Mouse (Mus musculus): Measurements from ENCODE around the gene Ltbp2. TPM values are rescaled to one million over a fixed set of nuclear protein-coding genes. Genes with fewer than 3 reads are reported as not detected.
A peak's percentile ranks its signal among the peaks of the same experiment; 100 is the strongest.

The Ltbp2 gene
- 0.11 TPM in 1 of 2 replicates, not detected in the other for total RNA-seq (2015)
- under 0.01 TPM in 1 of 2 replicates, not detected in the other for total RNA-seq (2017)

DNA sequence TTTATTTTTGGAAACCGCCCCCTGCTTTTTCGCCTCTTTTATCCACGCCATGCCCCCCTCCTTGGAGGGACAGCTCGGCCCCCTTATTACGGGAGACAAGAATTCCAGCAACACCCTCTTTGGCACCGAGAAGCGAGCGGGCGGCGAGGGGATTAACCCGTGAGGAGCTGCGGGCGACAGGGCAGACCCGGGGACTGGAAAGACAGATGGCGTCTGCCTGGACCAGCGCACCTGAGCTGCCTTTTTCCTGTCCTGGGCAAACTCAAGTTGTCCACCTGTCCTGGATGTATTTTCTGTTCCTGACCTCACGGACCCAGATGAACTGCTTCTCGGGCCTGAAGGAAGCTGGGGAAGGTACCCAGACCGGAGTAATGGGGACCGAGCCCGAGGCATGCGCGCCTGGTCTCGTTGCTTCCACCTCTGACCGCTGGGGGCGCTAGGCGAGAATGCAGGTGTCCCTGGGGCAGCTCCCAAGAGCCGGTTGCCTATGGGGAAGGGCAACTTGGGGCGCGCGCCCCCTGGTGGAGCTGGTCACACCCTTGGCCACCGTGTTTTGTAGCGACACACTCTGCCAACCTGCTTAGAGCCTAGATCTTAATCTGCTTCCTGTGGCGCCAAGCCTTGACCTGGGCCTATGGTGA, at the start of gene Ltbp2:
TSS of gene Ltbp2 (minus strand) at position 52 of the 641 bp plus-strand sequence.
- peak; percentile 95 for ATAC-seq (ENCODE audit: poor library complexity, severe bottlenecking)

GRCm38 (mm10) chr12:84924324-84924723, 48.0 kb upstream of the Ltbp2 start:
- no peak for ATAC-seq (ENCODE audit: poor library complexity, severe bottlenecking)

DNA sequence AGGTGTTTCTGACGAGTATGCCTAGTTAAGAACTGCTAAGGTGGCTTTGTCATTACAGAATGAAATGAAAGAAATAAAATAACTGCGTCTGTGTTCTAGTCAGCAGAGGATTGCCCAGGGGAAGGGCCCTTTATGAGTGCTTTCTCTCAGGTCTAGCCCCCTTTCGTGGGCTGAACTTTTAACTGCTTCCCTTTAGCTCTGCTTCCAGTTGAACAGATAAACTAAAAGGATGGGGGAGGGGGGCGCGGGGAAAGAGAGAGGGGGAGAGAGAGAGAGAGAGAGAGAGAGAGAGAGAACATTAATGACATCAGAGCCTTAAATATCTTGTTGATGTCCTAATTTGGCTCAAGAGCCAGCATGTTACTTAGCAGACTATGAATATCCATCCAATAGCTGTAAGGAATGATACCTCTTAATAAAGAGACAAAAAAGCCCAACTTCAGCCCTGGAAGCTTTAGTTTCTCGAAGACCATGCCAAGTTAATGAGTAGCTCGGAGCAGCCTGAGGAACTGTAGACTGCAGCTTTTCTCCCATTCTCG, 45.6 kb upstream of the Ltbp2 start:
- ATAC-seq (ENCODE audit: poor library complexity, severe bottlenecking), result no peak

DNA sequence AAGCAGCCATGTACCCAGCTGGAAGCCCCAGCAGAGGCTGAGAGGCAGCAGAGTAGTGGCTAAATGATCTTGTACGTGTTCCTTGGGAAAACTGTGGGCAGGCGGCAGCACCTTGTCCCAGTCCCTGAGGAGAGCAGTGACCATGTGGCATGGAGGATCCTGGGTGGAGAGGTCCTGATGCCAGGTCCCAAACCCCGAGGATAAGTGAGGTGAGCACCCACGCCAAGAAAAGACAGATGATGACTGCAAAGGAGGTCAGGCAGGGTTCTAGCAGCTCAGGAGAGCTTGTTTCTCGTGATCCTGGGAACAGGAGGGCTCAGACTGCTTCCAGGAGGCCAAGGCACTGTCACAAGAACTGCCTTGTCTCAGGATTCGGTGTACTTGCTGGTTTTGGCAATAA, 42.5 kb upstream of the Ltbp2 start:
- ATAC-seq (ENCODE audit: poor library complexity, severe bottlenecking), result no peak

- ATAC-seq (ENCODE audit: poor library complexity, severe bottlenecking), result no peak
Observed at GRCm38 (mm10) chr12:84917799-84918198, 41.5 kb upstream of the Ltbp2 start.

DNA sequence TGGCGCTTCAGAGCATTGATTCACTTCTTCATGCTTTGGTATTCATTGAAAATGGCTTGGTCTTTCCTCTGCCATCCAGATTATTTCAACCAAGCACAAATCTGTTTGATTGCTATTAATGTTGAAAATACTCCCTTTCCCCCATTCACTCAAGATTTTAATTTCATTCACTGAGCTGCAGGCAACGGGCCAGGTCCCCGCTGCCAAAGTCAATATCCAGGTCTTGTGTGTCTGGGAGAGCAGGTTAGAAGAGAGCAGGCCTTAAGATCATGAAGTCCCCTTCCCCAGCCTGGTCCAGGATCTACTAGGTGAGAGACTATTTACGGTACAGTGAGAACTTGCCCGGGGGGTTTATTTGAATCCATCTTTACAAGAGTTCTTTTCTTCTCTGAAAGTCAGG, 38.6 kb upstream of the Ltbp2 start:
- no peak for ATAC-seq (ENCODE audit: poor library complexity, severe bottlenecking)

DNA sequence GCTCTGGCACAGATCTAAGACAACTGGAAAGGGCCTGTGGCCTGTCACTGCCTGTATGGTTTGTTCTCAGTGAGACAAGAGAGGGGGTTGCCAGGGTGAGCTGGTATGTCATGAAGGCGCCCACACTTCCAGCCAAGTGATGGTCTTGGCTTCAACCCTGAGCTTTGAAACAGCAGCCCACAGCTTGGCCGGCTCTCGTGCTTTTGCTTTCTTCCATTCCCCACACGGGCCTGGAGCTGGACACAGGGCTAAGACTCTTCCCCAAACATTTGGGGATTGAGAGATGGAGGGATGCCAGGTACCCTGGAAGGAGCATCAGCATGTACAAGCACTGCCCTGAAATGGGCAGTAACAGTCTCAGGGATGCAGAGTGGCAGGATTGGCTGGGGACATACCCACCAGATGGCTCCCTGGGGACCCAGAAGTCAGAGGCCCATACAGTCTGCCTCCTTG, 36.3 kb upstream of the Ltbp2 start:
- ATAC-seq (ENCODE audit: poor library complexity, severe bottlenecking), result no peak

DNA sequence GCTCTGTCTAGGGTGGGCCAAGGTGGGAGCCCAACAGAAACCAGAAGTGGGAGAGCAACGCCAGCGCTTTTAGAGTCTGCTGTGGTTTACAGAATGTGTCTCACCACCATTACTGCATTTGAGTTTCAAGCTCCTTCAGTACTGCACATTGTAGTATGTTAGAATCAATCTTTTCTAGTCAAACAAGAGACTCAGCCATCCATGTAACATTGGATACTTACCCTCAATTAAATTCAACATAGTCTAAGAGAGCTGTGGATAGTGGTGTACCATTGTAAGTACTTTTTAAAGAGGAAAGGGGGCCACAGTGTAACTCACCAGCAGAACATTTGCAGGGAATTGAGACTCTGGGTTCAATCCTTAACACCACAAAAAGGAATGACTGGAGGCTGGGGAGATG, 35.3 kb upstream of the Ltbp2 start:
- no peak for ATAC-seq (ENCODE audit: poor library complexity, severe bottlenecking)

DNA sequence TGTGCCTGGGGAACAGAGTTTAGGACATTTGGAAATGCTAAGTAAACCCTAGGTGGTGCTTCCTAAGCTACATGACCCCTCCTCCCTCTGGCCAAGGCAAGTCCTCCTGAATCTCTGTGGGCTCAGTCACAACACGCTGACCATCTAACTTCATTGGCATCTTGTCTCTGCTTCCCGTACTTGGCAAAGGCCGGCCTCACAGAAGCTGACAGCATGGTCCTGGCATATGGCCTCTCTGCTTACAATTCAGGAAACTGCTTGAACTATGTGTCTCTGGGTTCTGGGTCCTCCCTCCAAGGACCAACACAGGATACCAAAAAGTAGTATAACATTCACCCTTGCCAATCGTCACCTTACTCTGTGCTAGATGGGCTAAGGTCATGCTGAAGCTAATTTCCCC, 33.7 kb upstream of the Ltbp2 start:
- ATAC-seq (ENCODE audit: poor library complexity, severe bottlenecking), result no peak

DNA sequence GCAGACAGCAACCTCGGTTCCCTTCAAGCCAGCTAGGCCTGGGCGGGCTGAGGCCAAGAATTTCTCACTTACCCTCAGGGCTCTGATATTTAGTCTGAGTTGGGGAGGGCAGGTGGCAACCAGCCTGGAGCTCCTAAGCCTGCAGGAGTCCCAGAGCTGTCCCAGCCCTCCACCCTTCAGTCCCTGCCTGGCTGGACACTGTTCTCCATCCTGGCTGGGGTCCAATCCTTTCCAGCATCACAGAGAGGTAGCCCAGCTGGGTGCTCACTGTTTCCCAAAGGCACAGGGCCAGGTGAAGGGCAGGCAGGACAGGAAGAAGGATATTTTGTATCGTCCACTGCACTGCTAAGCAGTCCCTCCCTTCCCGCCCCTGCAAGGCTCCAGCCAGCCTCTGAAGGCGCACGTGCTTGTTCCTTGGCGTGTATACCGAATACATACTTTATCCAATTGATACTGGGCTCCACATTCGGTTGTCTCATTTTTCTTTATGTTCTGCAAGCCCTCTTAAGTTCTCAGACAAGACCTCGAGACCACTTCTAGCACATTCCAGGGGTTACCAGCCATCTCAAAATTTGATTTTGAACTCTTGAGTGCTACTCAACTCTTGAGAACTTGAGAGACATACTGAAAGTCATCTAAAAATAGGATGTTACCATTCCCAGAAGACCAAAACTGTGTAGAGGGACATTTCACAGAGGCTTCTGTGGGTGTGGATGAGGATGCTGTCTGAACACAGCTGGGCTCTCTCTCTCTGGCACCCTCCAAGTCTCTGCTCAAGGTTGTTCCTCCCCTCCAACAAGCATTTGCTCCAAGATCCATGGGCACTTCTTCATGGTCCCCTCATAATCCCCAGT, 31.5 kb upstream of the Ltbp2 start:
- no peak for ATAC-seq (ENCODE audit: poor library complexity, severe bottlenecking)

GRCm38 (mm10) chr12:84907024-84907626, 30.8 kb upstream of the Ltbp2 start:
- no peak for ATAC-seq (ENCODE audit: poor library complexity, severe bottlenecking)

- no peak for ATAC-seq (ENCODE audit: poor library complexity, severe bottlenecking)
Observed at GRCm38 (mm10) chr12:84904399-84904798, 28.1 kb upstream of the Ltbp2 start.

GRCm38 (mm10) chr12:84900317-84900716, 24.0 kb upstream of the Ltbp2 start:
- ATAC-seq (ENCODE audit: poor library complexity, severe bottlenecking), result no peak

DNA sequence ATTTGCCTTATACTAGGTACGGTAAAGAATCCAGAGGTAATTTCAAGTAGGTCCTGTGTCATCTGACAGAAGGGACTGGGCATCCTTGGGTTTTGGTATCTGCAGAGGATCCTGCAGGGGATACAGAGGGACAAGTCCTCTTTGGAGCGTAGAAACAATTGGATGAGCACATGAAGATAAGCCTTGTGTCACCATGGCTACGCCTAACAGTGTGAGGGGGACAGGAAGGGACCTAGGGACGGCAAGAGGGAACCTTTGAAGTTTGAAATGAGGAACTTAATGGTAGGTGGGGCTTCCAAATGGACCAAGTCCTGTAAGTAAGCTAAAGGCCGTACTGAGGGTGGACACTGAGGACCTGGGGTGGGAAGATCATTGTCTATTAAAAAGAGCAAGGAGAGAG, 21.0 kb upstream of the Ltbp2 start:
- ATAC-seq (ENCODE audit: poor library complexity, severe bottlenecking), result no peak

DNA sequence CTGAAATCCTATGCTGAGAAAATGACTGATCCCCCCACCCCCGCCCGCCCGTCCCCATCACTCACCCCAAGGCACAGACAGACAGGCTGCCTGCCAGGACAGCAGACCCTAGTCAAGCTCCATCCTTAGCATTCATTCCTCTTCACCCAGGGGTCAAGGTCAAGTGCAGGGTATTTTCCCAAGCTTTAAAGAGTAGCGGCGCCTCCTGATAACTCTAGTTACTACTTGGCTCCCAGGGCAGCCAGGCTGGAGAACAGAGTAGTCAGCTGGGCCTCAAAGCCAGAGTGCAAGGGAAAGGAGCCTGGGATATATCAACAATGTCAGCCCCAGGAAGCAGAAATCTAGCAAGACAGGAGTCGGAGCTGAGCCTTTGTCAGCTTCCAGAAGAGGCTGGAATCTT, 19.9 kb upstream of the Ltbp2 start:
- ATAC-seq (ENCODE audit: poor library complexity, severe bottlenecking), result no peak

DNA sequence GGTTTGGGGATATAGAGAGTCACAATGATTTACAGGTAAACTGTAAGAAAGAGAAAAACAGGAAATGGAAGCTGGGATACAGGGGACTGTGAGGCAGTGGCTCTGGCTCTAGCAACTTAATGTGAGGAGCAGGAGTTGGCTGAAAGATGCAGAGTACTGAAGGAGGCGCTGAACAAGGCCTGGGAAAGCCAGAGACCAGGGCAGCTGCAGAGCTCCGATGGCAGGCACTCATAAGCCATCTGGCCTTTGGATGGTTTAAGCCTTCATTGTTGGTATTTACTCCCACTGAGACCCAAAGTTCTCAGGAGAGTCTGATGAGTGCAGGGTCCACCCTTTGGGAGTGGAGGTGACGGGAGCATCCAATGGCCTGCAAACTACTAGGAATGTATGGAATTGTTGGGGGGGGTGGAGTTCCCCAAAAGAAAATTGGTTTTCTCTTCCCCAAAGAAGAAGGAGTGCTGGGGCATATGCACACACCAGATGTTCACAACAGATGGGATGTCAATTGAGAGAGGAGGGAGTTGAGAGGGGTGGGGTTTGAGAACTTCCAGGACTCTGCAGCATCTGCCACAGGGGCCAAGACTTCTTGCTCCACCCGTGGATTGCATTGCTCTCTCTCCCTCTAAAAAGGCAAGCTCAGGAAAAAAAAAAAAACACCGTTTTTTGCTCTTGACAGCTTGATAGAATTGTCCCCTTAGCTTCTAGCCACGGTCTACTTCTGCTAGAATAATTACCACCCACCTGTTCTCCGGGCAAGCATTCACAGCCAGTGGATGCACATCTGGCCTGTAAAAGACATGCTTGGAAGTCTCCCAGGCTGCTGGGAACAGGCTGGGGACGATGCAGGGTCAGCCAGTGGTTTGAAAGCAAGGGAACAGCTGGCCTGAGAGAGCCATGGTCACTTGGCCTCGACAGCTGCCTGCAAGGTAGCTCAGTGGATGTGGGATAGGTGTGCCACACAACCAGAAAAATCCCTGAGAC, 17.6 kb upstream of the Ltbp2 start:
- no peak for ATAC-seq (ENCODE audit: poor library complexity, severe bottlenecking)

- ATAC-seq (ENCODE audit: poor library complexity, severe bottlenecking), result no peak
Observed at GRCm38 (mm10) chr12:84890289-84890688, 14.0 kb upstream of the Ltbp2 start.

DNA sequence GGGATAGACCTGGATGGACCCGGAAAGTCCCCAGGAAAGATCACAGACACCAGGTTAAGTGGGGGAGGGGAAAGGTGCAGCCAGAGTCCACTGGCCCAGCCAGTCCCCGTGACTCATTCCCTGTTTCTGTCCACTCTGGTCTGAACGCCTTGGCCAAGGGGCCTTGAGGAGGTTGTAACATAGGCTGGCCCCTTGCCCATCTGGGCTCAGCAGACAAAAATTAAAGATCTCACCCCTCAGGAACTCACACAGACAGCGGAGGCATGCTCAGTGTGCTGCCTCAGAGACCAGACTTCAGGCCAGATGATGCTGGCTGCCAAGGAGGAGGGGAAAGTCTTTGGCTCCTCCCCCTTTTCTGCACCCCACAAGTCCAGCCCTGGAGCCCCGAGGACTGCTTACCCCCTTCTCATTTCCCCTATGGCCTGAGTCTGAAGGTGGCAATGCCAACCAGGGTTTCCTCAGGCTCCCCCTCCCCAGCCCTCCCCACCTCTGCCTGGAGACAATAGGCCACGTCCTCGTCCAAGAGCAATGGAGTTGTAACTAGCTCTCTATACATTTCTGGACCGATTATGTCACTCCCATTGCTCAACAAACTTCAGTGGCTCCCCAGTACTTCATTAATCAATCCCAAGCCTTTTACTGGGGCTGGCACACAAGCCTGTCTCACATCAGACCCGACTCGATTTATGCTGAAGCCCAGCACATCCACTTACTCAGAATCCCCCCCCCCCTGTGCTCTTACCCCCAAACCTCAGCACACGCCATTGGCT, 9.0 kb upstream of the Ltbp2 start:
- no peak for ATAC-seq (ENCODE audit: poor library complexity, severe bottlenecking)

DNA sequence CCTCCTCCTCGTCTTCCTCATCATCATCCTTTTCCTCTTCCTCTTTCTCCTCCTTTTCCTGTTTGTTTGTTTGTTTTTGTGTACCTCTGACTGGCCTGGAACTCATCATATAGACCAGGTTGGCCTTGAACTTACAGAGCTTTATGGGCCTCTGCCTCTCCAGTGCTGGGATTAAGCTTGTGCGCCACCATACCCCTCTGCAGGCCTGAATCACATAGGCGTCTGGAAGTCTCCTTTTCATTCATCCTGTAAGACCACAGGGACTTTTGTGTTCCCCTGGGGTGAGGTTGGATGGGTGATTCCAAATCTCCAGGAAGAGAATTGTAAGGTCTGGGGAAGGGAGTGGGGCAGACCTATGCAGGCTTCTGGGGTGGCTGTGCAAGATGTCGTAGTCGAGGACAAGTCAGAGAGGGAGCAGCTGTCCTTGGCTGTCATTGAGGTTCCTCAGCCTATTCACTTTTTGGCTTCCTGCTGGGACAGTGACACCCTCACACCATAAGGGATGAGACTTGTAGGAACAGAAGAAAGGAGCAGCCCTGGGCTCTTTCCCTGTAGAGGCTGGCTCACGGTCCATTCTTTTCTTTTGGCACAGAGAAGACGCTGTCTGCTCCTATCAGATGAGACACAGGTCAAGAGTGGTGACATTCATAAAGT, 8.2 kb upstream of the Ltbp2 start:
- ATAC-seq (ENCODE audit: poor library complexity, severe bottlenecking), result no peak

Measured in megakaryocyte, adult 5-6 weeks (primary cell).